Mouse (Mus musculus): ENCODE data around the gene Tmem179. TPM values are rescaled to one million over a fixed set of nuclear protein-coding genes. Genes with fewer than 3 reads are reported as not detected.

Tmem179 gene
- polyA plus RNA-seq, 1 experiment: 0.62 TPM

DNA sequence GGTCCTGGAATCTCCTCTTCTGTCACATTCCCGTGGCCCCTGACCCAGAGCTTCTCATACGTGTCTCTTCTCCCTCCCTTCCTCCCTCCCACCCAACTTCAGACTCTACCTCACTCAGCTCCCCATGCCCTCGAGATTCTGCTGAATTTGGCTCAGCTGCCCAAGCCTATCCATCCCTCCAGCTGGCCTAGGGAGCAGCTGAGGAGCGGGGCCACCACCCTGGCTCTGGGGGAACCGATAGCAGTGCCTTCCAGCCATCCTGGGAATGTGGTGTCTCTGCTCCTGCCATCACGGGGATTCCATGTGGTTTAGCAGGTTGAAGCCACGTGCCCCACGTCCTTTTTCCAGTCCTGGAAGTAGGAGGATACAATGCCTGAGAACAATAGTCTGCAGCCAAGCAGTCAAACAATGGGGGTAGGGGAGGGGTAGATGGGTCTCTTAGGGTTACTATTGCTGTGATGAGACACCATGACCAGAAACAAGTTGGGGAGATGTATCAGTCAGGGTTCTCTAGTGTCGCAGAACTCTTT lies 40.0 kb upstream of the Tmem179 start:
- 79% methylated on average over 9 of the region's 9 CpGs for WGBS
- Histone ChIP-seq H3K27ac (ENCODE audit: control insufficient read depth, insufficient read depth, low read depth, low read length, poor library complexity) (no peak overlapping the region), H3K4me1 (ENCODE audit: control insufficient read depth, insufficient read depth, low read length) (no peaks in the 10 kb centered on the region; the same call in 1 of the 2 replicates), H3K4me3 (replicated peaks; ENCODE audit: control insufficient read depth, low read depth, low read length) (no peak overlapping the region)
- no peak for TF ChIP-seq POLR2A (IDR thresholded peaks at IDR 0.05; ENCODE audit: borderline replicate concordance, control insufficient read depth, low read depth, low read length)
- no peak for TF ChIP-seq CTCF (IDR thresholded peaks at IDR 0.05; ENCODE audit: control insufficient read depth, insufficient read depth, low read length)

DNA sequence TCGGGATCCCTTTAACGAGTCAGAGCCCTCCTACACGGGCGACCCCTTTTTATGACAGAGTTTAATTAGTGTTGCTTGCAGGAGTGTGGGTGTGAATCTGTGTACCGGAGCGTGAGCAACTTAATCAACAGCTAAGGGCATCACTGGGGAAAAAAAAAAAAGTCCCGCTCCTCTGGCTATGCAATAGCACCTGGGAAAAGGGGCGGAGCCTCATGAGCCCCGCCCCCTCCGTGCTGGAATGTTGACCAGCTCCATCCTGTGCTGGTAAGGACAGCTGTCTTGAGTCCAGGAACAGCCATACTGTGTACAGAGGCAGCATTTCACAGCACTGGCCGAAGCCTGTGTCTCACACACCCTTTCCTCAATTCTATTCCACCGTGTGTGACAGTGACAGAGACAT lies 38.4 kb upstream of the Tmem179 start:
- H3K27ac ChIP-seq (ENCODE audit: control insufficient read depth, insufficient read depth, low read depth, low read length, poor library complexity): no peak overlapping the region
- 64% methylated on average over 12 of the region's 12 CpGs for WGBS
- no peak overlapping the region for H3K4me3 ChIP-seq (replicated peaks; ENCODE audit: control insufficient read depth, low read depth, low read length)
- TF ChIP-seq CTCF (IDR thresholded peaks at IDR 0.05; ENCODE audit: control insufficient read depth, insufficient read depth, low read length): no peak
- TF ChIP-seq POLR2A (IDR thresholded peaks at IDR 0.05; ENCODE audit: borderline replicate concordance, control insufficient read depth, low read depth, low read length): no peak
- no peaks in the 10 kb centered on the region for H3K4me1 ChIP-seq (ENCODE audit: control insufficient read depth, insufficient read depth, low read length)

DNA sequence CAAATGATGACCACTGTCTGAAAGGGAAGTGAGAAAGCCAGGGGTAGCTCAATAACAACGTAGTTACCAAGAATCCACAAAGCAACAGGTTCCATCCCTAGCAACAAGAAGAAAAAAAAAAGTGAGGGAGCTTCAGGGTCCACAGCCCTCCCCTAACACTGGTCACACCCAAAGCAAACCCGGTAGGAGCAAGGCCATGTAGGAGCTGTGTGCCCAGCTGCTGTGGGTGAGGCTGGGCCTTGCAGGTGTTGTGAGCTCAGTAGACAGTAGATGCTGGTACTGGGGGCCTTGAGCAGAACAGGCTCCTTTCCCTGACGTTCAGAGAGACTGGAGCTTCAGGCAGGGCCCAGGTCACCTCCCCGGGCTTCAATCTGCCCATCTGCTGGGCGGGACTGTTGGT lies 36.0 kb upstream of the Tmem179 start:
- Histone ChIP-seq H3K4me3 (replicated peaks; ENCODE audit: control insufficient read depth, low read depth, low read length) (no peak overlapping the region), H3K27ac (ENCODE audit: control insufficient read depth, insufficient read depth, low read depth, low read length, poor library complexity) (no peak overlapping the region), H3K4me1 (ENCODE audit: control insufficient read depth, insufficient read depth, low read length) (no peaks in the 10 kb centered on the region)
- WGBS: 58% methylated on average over 5 of the region's 5 CpGs
- TF ChIP-seq CTCF (IDR thresholded peaks at IDR 0.05; ENCODE audit: control insufficient read depth, insufficient read depth, low read length): no peak
- no peak for TF ChIP-seq POLR2A (IDR thresholded peaks at IDR 0.05; ENCODE audit: borderline replicate concordance, control insufficient read depth, low read depth, low read length)

DNA sequence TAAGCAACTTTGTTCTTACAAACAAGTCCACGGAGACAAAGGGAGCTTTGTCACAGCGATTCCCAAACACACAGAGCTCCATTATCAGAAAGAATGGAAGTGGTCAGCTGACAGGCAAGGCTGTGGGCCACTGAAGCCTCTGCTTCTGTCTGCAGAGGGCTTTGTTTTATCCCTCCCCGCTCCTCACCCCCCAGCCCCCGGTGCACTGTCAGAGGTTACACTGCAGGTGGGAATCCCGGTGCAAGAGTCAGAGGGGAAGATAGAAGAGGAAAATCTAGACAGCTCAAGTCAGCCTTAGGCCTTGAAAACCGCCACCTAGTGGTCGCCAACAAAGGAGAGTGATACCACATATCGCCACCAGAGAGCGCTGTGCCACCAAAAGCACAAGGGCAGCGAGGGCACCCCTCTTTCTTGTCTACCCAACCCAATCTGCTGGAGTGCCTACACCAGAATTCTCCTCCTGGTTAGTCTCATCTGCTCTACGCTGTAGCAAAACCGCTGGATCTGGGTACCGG lies 35.4 kb upstream of the Tmem179 start:
- TF ChIP-seq POLR2A (IDR thresholded peaks at IDR 0.05; ENCODE audit: borderline replicate concordance, control insufficient read depth, low read depth, low read length) (no peak), CTCF (IDR thresholded peaks at IDR 0.05; ENCODE audit: control insufficient read depth, insufficient read depth, low read length) (peak; percentile 100)
- H3K4me3 ChIP-seq (replicated peaks; ENCODE audit: control insufficient read depth, low read depth, low read length): no peak overlapping the region
- WGBS: 9% methylated on average over 13 of the region's 13 CpGs
- H3K4me1 ChIP-seq (ENCODE audit: control insufficient read depth, insufficient read depth, low read length): no peaks in the 10 kb centered on the region
- H3K27ac ChIP-seq (ENCODE audit: control insufficient read depth, insufficient read depth, low read depth, low read length, poor library complexity): no peak overlapping the region

DNA sequence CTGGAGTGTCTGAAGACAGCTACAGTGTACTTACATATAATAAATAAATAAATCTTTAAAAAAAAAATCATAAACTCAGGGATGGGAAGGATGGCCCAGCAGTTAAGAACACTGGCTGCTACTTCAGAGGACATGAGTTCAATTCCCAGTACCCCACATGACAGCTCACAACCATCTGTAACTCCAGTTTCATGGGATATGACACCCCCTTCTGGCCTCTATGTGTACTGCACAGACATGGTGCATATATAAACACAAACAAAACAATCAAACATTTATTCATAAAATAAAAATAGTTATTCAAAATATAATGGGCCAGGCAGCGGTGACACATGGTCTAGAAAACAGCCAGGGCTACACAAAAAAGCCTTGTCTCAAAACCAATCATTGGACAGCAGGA lies 32.7 kb upstream of the Tmem179 start:
- Histone ChIP-seq H3K4me1 (ENCODE audit: control insufficient read depth, insufficient read depth, low read length) (no peaks in the 10 kb centered on the region), H3K4me3 (replicated peaks; ENCODE audit: control insufficient read depth, low read depth, low read length) (no peak overlapping the region), H3K27ac (ENCODE audit: control insufficient read depth, insufficient read depth, low read depth, low read length, poor library complexity) (no peak overlapping the region)
- TF ChIP-seq CTCF (IDR thresholded peaks at IDR 0.05; ENCODE audit: control insufficient read depth, insufficient read depth, low read length) (no peak), POLR2A (IDR thresholded peaks at IDR 0.05; ENCODE audit: borderline replicate concordance, control insufficient read depth, low read depth, low read length) (no peak)
- 78% methylated on average over 1 of the region's 1 CpGs for WGBS

DNA sequence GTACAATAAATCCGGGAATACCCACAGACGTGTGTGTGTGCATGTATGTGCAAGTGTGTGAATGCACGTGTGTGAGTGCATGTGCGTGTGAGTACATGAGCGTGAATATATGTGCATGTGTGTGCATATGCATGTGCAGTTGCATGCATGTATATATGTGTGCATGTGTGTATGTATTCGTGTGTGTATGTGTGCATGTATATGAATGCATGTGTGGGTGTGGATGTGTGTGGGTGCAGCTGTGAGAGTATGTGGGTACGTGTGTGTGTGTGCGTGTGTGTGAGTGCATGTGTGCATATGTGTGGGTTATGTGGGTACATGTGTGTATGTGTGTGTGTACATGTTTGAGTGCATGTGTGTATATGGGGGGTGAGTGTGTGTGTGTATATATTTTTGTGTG lies 29.6 kb upstream of the Tmem179 start:
- TF ChIP-seq CTCF (IDR thresholded peaks at IDR 0.05; ENCODE audit: control insufficient read depth, insufficient read depth, low read length): no peak
- TF ChIP-seq POLR2A (IDR thresholded peaks at IDR 0.05; ENCODE audit: borderline replicate concordance, control insufficient read depth, low read depth, low read length): no peak
- 83% methylated on average over 8 of the region's 8 CpGs for WGBS
- H3K4me1 ChIP-seq (ENCODE audit: control insufficient read depth, insufficient read depth, low read length): no peaks in the 10 kb centered on the region
- H3K27ac ChIP-seq (ENCODE audit: control insufficient read depth, insufficient read depth, low read depth, low read length, poor library complexity): no peak overlapping the region
- H3K4me3 ChIP-seq (replicated peaks; ENCODE audit: control insufficient read depth, low read depth, low read length): no peak overlapping the region

DNA sequence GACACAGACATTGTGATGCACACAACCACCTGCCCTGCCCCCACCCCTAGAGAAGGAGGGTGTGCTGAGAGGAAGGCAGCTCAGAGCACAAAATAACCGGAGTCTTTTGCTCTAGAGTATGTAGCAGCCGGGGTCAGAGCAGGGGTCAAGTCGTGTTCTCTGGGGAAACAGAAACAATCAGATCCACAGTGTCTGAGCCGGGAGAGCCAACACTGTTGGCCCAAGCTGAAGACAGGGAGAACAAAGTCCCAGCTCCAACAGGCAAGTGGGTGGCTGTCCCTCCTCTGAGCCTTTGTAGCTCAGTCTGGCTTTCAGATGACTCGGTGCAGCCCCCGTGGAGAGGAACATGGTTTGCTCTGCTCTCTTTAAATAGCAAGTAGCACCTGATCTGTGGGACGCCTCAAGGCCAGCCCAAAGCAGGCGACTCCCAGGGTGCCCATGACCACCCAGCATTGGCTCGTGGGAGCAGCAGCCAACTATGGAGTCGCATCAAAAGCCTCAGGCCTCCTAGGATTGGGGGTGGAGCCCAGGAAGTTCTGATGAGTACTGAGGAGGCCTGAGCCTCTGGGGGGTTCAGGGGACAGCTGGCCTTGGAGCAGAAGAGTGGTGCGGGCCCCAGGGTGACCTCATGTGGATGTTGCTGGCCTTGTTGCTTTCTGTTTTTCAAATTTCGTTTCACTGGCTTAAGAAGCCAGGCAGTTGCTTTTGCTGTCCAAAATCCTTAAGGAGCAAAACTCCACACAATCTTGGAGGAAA lies 28.6 kb upstream of the Tmem179 start:
- H3K4me3 ChIP-seq (replicated peaks; ENCODE audit: control insufficient read depth, low read depth, low read length): no peak overlapping the region
- 69% methylated on average over 12 of the region's 12 CpGs for WGBS
- no peaks in the 10 kb centered on the region for H3K4me1 ChIP-seq (ENCODE audit: control insufficient read depth, insufficient read depth, low read length)
- TF ChIP-seq POLR2A (IDR thresholded peaks at IDR 0.05; ENCODE audit: borderline replicate concordance, control insufficient read depth, low read depth, low read length): no peak
- TF ChIP-seq CTCF (IDR thresholded peaks at IDR 0.05; ENCODE audit: control insufficient read depth, insufficient read depth, low read length): no peak
- no peak overlapping the region for H3K27ac ChIP-seq (ENCODE audit: control insufficient read depth, insufficient read depth, low read depth, low read length, poor library complexity)

DNA sequence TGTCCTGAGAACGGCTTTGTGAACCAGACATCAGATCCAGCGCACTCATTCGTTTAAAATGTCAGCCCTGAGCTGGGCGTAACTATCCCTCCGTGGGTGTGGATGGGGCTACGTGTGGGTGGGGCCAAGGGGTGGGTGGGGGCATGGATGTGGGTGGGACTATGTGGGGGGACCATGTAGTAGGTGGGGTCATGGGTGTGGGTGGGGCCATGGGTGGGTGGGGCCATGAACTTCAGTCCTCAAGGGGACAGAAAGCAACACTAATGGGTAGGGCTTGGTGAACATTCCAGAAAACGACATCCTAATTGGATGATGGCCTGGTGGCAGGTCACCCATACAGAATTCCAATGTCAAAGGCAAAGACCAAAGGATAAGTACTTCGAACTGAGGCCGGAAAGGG lies 27.4 kb upstream of the Tmem179 start:
- H3K4me3 ChIP-seq (replicated peaks; ENCODE audit: control insufficient read depth, low read depth, low read length): no peak overlapping the region
- no peaks in the 10 kb centered on the region for H3K4me1 ChIP-seq (ENCODE audit: control insufficient read depth, insufficient read depth, low read length)
- TF ChIP-seq CTCF (IDR thresholded peaks at IDR 0.05; ENCODE audit: control insufficient read depth, insufficient read depth, low read length): no peak
- TF ChIP-seq POLR2A (IDR thresholded peaks at IDR 0.05; ENCODE audit: borderline replicate concordance, control insufficient read depth, low read depth, low read length): no peak
- H3K27ac ChIP-seq (ENCODE audit: control insufficient read depth, insufficient read depth, low read depth, low read length, poor library complexity): no peak overlapping the region
- 64% methylated on average over 9 of the region's 9 CpGs for WGBS
